ENCODE assay signal across 13 mouse cellular contexts in the genomic region with DNA sequence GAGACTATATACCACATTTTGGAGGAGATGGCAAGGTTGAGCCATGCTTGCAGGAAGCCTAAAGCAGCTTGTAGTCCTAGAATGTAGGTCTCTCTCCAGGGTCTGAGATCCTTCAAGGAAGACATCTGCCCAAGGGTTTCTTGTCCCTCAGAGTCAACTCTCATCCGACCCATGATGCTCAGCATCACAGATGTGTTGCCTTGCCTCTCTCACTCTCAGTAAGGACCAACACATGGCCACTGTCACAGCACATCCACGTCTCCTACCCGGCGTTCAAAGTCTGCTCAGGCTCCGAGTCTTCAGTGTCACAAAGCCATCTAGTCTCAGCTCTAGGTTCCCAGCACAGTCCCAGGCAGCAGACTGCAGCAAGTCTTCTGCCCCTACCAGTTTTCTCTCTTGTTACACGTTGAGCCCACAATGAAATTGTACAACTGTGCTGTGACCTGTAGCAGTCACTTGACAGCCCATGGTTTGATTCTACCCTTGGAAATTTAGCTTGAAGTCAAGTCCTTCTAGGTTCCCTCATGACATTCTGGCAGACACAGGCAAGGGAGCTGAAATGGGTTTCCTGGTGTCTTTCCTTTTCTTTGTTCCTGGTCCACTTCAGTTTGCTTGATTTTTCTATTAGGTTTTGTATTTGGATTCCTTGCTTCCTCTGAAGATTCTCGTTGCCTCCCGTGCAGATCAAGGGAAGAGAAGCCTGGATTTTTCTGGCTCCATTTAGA. TPM values are rescaled to one million over a fixed set of nuclear protein-coding genes. Genes with fewer than 3 reads are reported as not detected.
A peak's percentile ranks its signal among the peaks of the same experiment; 100 is the strongest.
DNase-seq lines count a peak whose midpoint lies in the region.
"Had no signal": no experiment of that assay in that cellular context is flagged by ENCODE, and none has a peak within 500 bp of the region (broad histone marks: within the 10 kb centered on the region; RNA-seq: fewer than 3 reads in every experiment).

No protein-coding gene starts in this region.

- DNase-seq in kidney, postnatal 10 days = peak; percentile 12
- DNase-seq in kidney, postnatal 25 days = no peak
- DNase-seq in 416B (ENCODE audit: low read depth) = peak; percentile 5
- peak; percentile 8 for DNase-seq in CD4-positive helper T cell, adult 2 months (ENCODE audit: low read depth, low spot score)
- peak; percentile 5 for DNase-seq in induced T-regulatory cell, adult 2 months (ENCODE audit: low read depth)
- DNase-seq in layer of hippocampus, postnatal 14 days (ENCODE audit: low spot score in 2 of 2) = no peak
- DNase-seq in left cerebral cortex, adult 9 months (ENCODE audit: low spot score in 2 of 2) = no peak
- DNase-seq: adrenal gland, postnatal 36 days; cerebellum, postnatal 14 days; heart, postnatal 36 days; kidney, postnatal 14 days; lung, postnatal 36 days had no signal

RNA-seq across cellular contexts. Expression of a gene that starts 27.0 kb away (rescaled TPM):
- under 1 TPM; 0.25 to 0.57 TPM for total RNA-seq in layer of hippocampus, postnatal 14 days (2021)
- total RNA-seq: adrenal gland, postnatal 36 days; gastrocnemius, adult 18-20 months; heart, postnatal 36 days had no signal

RNA-seq across cellular contexts. Expression of a gene that starts 27.0 kb away (rescaled TPM):
- total RNA-seq in layer of hippocampus, postnatal 14 days (2021) = 10 to 100 TPM; 36.0 to 37.2 TPM

Comparison
In these comparisons a context has a peak if more than half of its experiments do, and no peak if none do; other contexts are left out.
1. DNase-seq: peak in kidney, postnatal 10 days (single experiment), 416B (single experiment), CD4-positive helper T cell, adult 2 months (single experiment) and induced T-regulatory cell, adult 2 months (single experiment); none in kidney, postnatal 25 days (0 of 2), layer of hippocampus, postnatal 14 days (0 of 2) and left cerebral cortex, adult 9 months (0 of 2).